Mouse (Mus musculus) stomach, embryonic 15.5 days (tissue): Measurements from ENCODE around the gene Slc4a4. TPM values are rescaled to one million over a fixed set of nuclear protein-coding genes. Genes with fewer than 3 reads are reported as not detected.
A peak's percentile ranks its signal among the peaks of the same experiment; 100 is the strongest.

Experiments
- ATAC-seq: fragments of 200-750 bp; cut with Nextera tagmentation; 2 replicates; pipeline ENCODE4 v1.8.0; 2017; ENCODE audit warnings: low read depth, moderate number of reproducible peaks, moderate TSS enrichment; ENCODE audit not compliant: insufficient read depth, low FRiP score
- H3K27ac ChIP-seq: fragments of 300-500 bp; sonication (generic); 2 replicates; pipeline ENCODE4 v1.5.1; 2015; ENCODE audit warnings: mild to moderate bottlenecking, inconsistent platforms
- H3K27me3 ChIP-seq: fragments of 300-500 bp; sonication (generic); replicated peaks from 2 replicates; pipeline ENCODE4 v1.6.1; 2015; ENCODE audit warnings: inconsistent platforms
- H3K36me3 ChIP-seq: fragments of 300-500 bp; sonication (generic); 2 replicates; pipeline ENCODE4 v1.6.1; 2015; ENCODE audit warnings: inconsistent platforms
- H3K4me1 ChIP-seq: fragments of 300-500 bp; sonication (generic); 2 replicates; pipeline ENCODE4 v1.6.1; 2015; ENCODE audit warnings: inconsistent platforms
- H3K4me2 ChIP-seq: fragments of 300-500 bp; sonication (generic); 2 replicates; pipeline ENCODE4 v1.6.1; 2015; ENCODE audit warnings: mild to moderate bottlenecking, inconsistent platforms
- H3K4me3 ChIP-seq: fragments of 300-500 bp; sonication (generic); replicated peaks from 2 replicates; pipeline ENCODE4 v1.5.1; 2015; ENCODE audit warnings: inconsistent platforms
- H3K9ac ChIP-seq: fragments of 300-500 bp; sonication (generic); 2 replicates; pipeline ENCODE4 v1.6.1; 2015; ENCODE audit warnings: inconsistent platforms
- H3K9me3 ChIP-seq: fragments of 300-500 bp; sonication (generic); 2 replicates; pipeline ENCODE4 v1.6.1; 2016; ENCODE audit warnings: inconsistent platforms
- WGBS: fragments of 180-500 bp; shearing (Covaris S2); methylation state at CpG from one replicate; pipeline ENCODE4 v1.1.7; 2015; 5-methylcytosine and 5-hydroxymethylcytosine counted together
- polyA plus RNA-seq: library from polyadenylated mRNA; unstranded; fragments of >200 nt; fragmentation: Nextera tagmentation; extraction: Ambion mirVana; gene quantifications from 2 replicates; pipeline ENCODE4 v1.2.1, GENCODE M21; 2015

The Slc4a4 gene
- 4.3 and 4.4 TPM in 2 replicates for polyA plus RNA-seq

DNA sequence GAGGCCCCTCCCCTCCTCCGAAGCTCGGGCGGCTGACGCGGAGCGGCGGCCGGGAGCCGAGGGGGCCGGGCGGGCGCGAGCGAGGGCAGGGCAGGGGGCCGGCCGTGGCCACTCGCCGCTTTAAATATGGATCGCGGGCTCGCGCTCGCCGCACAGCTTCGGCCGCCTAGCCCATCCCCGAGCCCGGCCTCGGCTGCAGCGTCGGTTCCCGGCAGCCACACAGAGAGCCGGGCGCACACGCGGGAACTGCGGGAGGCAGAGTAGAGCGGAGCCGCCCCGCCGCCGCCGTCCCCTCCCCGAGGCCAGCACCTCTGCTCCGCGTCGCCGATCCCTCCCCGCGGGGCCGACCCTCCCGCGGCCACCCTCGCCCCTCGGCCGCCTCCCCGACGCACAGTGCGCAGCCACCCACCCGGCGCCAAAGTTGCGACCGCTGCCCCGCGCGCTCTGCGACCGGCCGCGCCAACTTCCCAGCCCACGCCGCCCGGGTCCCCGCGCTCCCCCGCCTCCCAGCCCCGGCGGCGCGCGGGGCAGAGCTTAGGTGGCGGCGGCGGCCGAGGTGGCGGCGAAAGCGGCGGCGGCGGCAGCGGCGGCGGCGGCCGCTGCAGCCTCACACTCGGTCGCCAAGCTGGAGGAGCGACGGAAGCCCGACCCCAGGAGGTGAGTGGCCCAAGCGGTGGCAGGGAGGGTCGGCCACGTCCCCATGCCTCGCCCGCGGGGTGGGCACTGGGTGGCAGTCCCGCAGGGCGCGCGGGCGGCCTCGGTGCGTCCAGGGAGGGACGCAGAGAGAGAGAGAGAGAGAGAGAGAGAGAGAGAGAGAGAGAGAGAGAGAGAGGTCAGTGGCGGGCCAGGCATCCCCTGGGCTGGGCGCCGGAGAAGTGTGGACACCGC lies at the start of gene Slc4a4:
Slc4a4 (plus strand) TSS at position 151 of the 888 bp plus-strand sequence.
- peak within 1 kb of the TSS; percentile 63 for H3K9ac ChIP-seq
- H3K9me3 ChIP-seq: no peaks in the 10 kb centered on the region
- under 1% methylated on average over 96 of the region's 119 CpGs for WGBS
- peak; percentile 83 for ATAC-seq
- peak within 1 kb of the TSS; percentile 85 for H3K4me2 ChIP-seq
- 0 out of 2 replicates have a peak, but pooled peaks cover 3% of the 10 kb centered on the region for H3K4me1 ChIP-seq
- no peak within 1 kb of the TSS for H3K27ac ChIP-seq
- peak within 1 kb of the TSS; percentile 69 for H3K4me3 ChIP-seq
- no peaks in the 10 kb centered on the region for H3K27me3 ChIP-seq
- H3K36me3 ChIP-seq: no peaks in the 10 kb centered on the region

DNA sequence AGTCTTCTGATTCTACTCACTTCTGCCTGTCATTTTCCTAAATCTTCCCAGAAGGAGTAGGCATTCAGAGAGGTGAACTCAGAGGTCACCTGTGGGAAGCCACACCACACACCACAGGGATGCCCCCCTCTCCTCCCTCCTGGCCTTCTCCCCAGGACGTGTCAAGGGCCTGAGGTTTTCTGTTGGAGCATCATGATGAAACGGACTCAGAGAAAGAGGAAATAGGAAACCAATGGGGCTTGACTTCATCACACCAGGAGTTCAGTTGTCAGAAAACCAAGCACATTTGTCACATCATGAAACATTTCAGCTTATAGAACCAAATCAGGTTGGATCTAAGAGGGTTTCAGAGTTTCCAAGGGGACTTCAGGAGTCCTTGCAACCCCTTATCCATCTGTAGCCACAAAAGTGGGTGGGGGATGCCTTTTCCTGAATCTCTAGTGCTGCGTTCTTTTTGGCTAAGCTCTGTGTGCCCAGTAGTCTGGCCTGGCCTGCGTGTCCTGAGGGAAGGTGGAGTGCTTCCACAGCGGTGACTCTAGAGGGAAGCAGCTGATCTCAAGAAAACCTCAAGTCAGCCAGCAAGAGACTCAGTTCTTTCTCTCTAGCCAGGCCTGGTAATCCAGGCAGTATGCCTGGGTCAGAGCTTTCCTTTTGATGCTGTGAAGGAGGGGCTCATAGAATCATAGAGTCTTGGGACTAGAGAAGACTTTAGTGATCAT lies 46.4 kb upstream of the Slc4a4 start:
- Histone ChIP-seq H3K9ac (no peak overlapping the region), H3K4me1 (no peaks in the 10 kb centered on the region), H3K4me3 (no peak overlapping the region), H3K4me2 (no peak overlapping the region), H3K27me3 (no peaks in the 10 kb centered on the region), H3K9me3 (no peaks in the 10 kb centered on the region), H3K36me3 (no peaks in the 10 kb centered on the region), H3K27ac (no peak overlapping the region)
- no peak for ATAC-seq
- 73% methylated on average over 5 of the region's 5 CpGs for WGBS

GRCm38 (mm10) chr5:88857311-88857710 lies 29.3 kb upstream of the Slc4a4 start:
- no peak overlapping the region for H3K9ac ChIP-seq
- H3K27me3 ChIP-seq: no peaks in the 10 kb centered on the region
- H3K9me3 ChIP-seq: no peaks in the 10 kb centered on the region
- H3K27ac ChIP-seq: no peak overlapping the region
- 90% methylated on average over 3 of the region's 3 CpGs for WGBS
- no peak overlapping the region for H3K4me3 ChIP-seq
- no peak for ATAC-seq
- no peaks in the 10 kb centered on the region for H3K4me1 ChIP-seq
- H3K4me2 ChIP-seq: no peak overlapping the region
- H3K36me3 ChIP-seq: no peaks in the 10 kb centered on the region

GRCm38 (mm10) chr5:88857801-88858200 lies 28.8 kb upstream of the Slc4a4 start:
- no peaks in the 10 kb centered on the region for H3K9me3 ChIP-seq
- 85% methylated on average over 4 of the region's 4 CpGs for WGBS
- no peak overlapping the region for H3K9ac ChIP-seq
- no peaks in the 10 kb centered on the region for H3K27me3 ChIP-seq
- no peak overlapping the region for H3K27ac ChIP-seq
- H3K36me3 ChIP-seq: no peaks in the 10 kb centered on the region
- no peak overlapping the region for H3K4me3 ChIP-seq
- ATAC-seq: no peak
- no peaks in the 10 kb centered on the region for H3K4me1 ChIP-seq
- H3K4me2 ChIP-seq: no peak overlapping the region

GRCm38 (mm10) chr5:88858226-88858625 lies 28.4 kb upstream of the Slc4a4 start:
- Histone ChIP-seq H3K36me3 (no peaks in the 10 kb centered on the region), H3K9ac (no peak overlapping the region), H3K9me3 (no peaks in the 10 kb centered on the region), H3K4me1 (no peaks in the 10 kb centered on the region), H3K27ac (no peak overlapping the region), H3K27me3 (no peaks in the 10 kb centered on the region), H3K4me3 (no peak overlapping the region), H3K4me2 (no peak overlapping the region)
- ATAC-seq: no peak
- 55% methylated on average over 4 of the region's 4 CpGs for WGBS

- Histone ChIP-seq H3K4me3 (no peak overlapping the region), H3K27ac (no peak overlapping the region), H3K9ac (no peak overlapping the region), H3K9me3 (no peaks in the 10 kb centered on the region), H3K4me2 (no peak overlapping the region), H3K27me3 (no peaks in the 10 kb centered on the region), H3K36me3 (no peaks in the 10 kb centered on the region), H3K4me1 (no peaks in the 10 kb centered on the region)
- 71% methylated on average over 3 of the region's 3 CpGs for WGBS
- peak; percentile 39; the same call in 1 of the 2 replicates for ATAC-seq
These were observed 24.5 kb upstream of the Slc4a4 start for GRCm38 (mm10) chr5:88862163-88862562.

DNA sequence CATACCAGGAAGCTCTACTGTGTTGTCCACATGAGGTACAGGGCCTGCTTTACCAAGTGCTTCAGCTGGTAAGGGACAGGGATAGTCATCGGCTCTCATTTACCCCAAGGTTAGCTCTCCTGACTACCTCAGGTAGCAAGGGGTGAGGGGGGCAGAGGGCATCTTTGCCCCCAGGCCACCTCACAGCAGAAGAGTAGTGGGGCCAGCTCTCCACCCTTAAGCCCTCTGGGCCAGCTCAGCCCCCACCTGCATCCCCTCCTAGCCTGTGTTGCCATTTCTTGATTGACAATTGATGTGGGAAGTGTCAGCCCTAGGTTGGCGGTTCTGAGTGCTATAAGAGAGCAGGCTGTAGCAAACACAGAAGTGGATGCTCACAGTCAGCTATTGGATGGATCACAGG lies 23.8 kb upstream of the Slc4a4 start:
- Histone ChIP-seq H3K4me1 (no peaks in the 10 kb centered on the region), H3K9ac (no peak overlapping the region), H3K27me3 (no peaks in the 10 kb centered on the region), H3K4me3 (no peak overlapping the region), H3K9me3 (no peaks in the 10 kb centered on the region), H3K27ac (no peak overlapping the region), H3K4me2 (no peak overlapping the region), H3K36me3 (no peaks in the 10 kb centered on the region)
- ATAC-seq: no peak
- WGBS: 93% methylated on average over 2 of the region's 2 CpGs

DNA sequence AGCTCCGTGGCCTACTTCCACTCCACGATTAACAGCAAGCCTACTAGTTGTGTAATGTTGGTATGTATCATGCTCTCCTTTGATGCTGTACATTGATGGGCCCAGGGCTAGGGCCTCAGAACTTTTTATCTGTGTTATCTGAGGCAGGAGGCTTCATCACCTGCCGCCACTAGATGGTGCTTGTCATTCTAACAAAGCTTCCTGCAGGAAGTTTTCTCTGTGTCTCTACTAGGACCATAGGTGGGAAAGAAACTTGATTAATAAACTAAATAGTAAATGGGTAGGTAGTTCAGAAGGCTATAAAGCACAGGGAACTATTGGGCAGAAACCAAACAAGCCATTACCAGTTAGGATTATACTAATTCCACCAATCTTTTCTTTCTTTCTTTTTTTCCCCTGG lies 2.5 kb upstream of the Slc4a4 start:
- Histone ChIP-seq H3K36me3 (no peaks in the 10 kb centered on the region), H3K4me3 (no peak overlapping the region), H3K4me1 (0 out of 2 replicates have a peak, but pooled peaks cover 3% of the 10 kb centered on the region), H3K4me2 (no peak overlapping the region), H3K27me3 (no peaks in the 10 kb centered on the region), H3K9ac (no peak overlapping the region), H3K27ac (no peak overlapping the region), H3K9me3 (no peaks in the 10 kb centered on the region)
- WGBS: 29% methylated on average over 3 of the region's 3 CpGs
- no peak for ATAC-seq

- Histone ChIP-seq H3K9me3 (no peaks in the 10 kb centered on the region), H3K27ac (no peak overlapping the region), H3K27me3 (no peaks in the 10 kb centered on the region), H3K4me2 (no peak overlapping the region), H3K9ac (no peak overlapping the region), H3K4me1 (0 out of 2 replicates have a peak, but pooled peaks cover 3% of the 10 kb centered on the region), H3K36me3 (no peaks in the 10 kb centered on the region), H3K4me3 (no peak overlapping the region)
- 70% methylated on average over 3 of the region's 3 CpGs for WGBS
- no peak for ATAC-seq
These were observed 1.1 kb upstream of the Slc4a4 start for GRCm38 (mm10) chr5:88885503-88885902.

- Histone ChIP-seq H3K27me3 (no peaks in the 10 kb centered on the region), H3K9ac (no peak overlapping the region), H3K36me3 (no peaks in the 10 kb centered on the region), H3K27ac (no peak overlapping the region), H3K4me1 (0 out of 2 replicates have a peak, but pooled peaks cover 3% of the 10 kb centered on the region), H3K4me3 (peak overlapping the region; percentile 69; the same call in 1 of the 2 replicates), H3K4me2 (peak overlapping the region; percentile 85), H3K9me3 (no peaks in the 10 kb centered on the region)
- ATAC-seq: no peak
- 52% methylated on average over 5 of the region's 5 CpGs for WGBS
These were observed 674 bp upstream of the Slc4a4 start for GRCm38 (mm10) chr5:88885944-88886343.

DNA sequence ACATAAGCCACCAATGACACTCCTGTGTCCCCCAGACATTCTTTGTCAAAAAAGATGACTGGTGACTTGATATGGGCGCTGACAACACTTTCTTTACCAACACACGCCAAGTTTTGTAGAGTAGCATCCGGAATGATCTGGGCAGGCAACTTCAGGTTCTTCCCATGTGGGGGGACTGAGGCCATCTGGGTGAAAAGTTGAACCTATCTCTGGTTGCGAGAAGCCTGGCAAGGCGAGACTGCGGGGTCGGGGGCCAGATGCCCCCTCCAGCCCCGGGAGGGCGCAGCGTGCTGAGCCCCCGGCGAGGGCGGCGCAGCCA lies 310 bp upstream of the Slc4a4 start:
- peak overlapping the region; percentile 63; the same call in 1 of the 2 replicates for H3K9ac ChIP-seq
- no peaks in the 10 kb centered on the region for H3K9me3 ChIP-seq
- H3K27ac ChIP-seq: no peak overlapping the region
- no peaks in the 10 kb centered on the region for H3K36me3 ChIP-seq
- under 1% methylated on average over 12 of the region's 14 CpGs for WGBS
- H3K4me3 ChIP-seq: peak overlapping the region; percentile 69
- peak overlapping the region; percentile 85 for H3K4me2 ChIP-seq
- H3K27me3 ChIP-seq: no peaks in the 10 kb centered on the region
- ATAC-seq: no peak
- 0 out of 2 replicates have a peak, but pooled peaks cover 3% of the 10 kb centered on the region for H3K4me1 ChIP-seq
